Mouse (Mus musculus) MEL (cell line): Measurements from ENCODE around the gene Gm20388. TPM values are rescaled to one million over a fixed set of nuclear protein-coding genes. Genes with fewer than 3 reads are reported as not detected.

ENCODE experiments used
- DNase-seq: peaks from one replicate; pipeline ENCODE4 v3.0.0; 2011; ENCODE audit warnings: low read depth, low spot score
- H3K27ac ChIP-seq: 2 replicates; pipeline ENCODE4 v1.5.1; 2012; ENCODE audit warnings: low read depth, mild to moderate bottlenecking, control low read depth, low read length, moderate library complexity; ENCODE audit not compliant: control insufficient read depth
- H3K27me3 ChIP-seq, 2 experiments: fragments of 150-350 bp in 1 of 2; sonication (generic) in 1 of 2; 2 replicates each; pipeline ENCODE4 v1.6.1; 2012; ENCODE audit warnings: low read length in 2 of 2, mild to moderate bottlenecking in 2 of 2, improper control_type of control experiment in 1 of 2, moderate library complexity in 1 of 2; ENCODE audit not compliant: insufficient read depth in 2 of 2, control insufficient read depth in 1 of 2
- H3K36me3 ChIP-seq, 2 experiments: 2 replicates each; pipeline ENCODE4 v1.6.1; 2012 to 2014; ENCODE audit warnings: low read length in 2 of 2, improper control_type of control experiment in 1 of 2, inconsistent platforms in 1 of 2, mild to moderate bottlenecking in 1 of 2; ENCODE audit not compliant: insufficient read depth in 2 of 2, control insufficient read depth in 1 of 2
- H3K4me1 ChIP-seq, 2 experiments: fragments of 150-350 bp in 1 of 2; sonication (generic) in 1 of 2; 2 replicates each; pipeline ENCODE4 v1.6.1; 2012; ENCODE audit warnings: low read length in 2 of 2, improper control_type of control experiment in 1 of 2, mild to moderate bottlenecking in 1 of 2; ENCODE audit not compliant: insufficient read depth in 2 of 2, control insufficient read depth in 1 of 2
- H3K4me3 ChIP-seq, 2 experiments: fragments of 150-350 bp in 1 of 2; sonication (generic) in 1 of 2; 2 replicates each; pipeline ENCODE4 v1.5.1; 2012; ENCODE audit warnings: low read depth in 2 of 2, low read length in 2 of 2, mild to moderate bottlenecking in 2 of 2, moderate library complexity in 2 of 2, control low read depth in 1 of 2, improper control_type of control experiment in 1 of 2; ENCODE audit not compliant: control insufficient read depth in 1 of 2, insufficient read depth in 1 of 2
- H3K79me2 ChIP-seq: 2 replicates; pipeline ENCODE4 v1.6.1; 2012; ENCODE audit warnings: mild to moderate bottlenecking, low read length, moderate library complexity; ENCODE audit not compliant: control insufficient read depth, poor library complexity, insufficient read depth
- H3K9ac ChIP-seq: 2 replicates; pipeline ENCODE4 v1.6.1; 2012; ENCODE audit warnings: low read depth, mild to moderate bottlenecking, control low read depth, low read length, moderate library complexity; ENCODE audit not compliant: control insufficient read depth, poor library complexity, severe bottlenecking
- H3K9me3 ChIP-seq: fragments of 150-350 bp; sonication (generic); replicated peaks from 2 replicates; pipeline ENCODE4 v1.6.1; 2012; ENCODE audit warnings: mild to moderate bottlenecking, low read length, improper control_type of control experiment, moderate library complexity; ENCODE audit not compliant: insufficient read depth
- BHLHE40 ChIP-seq: IDR thresholded peaks from 2 replicates; pipeline ENCODE4 v1.6.1; 2012; ENCODE audit warnings: low read depth, mild to moderate bottlenecking, inconsistent platforms, low read length, improper control_type of control experiment, borderline replicate concordance
- CHD1 ChIP-seq: IDR thresholded peaks from 2 replicates; pipeline ENCODE4 v1.6.1; 2012; ENCODE audit warnings: low read depth, mild to moderate bottlenecking, inconsistent platforms, low read length, improper control_type of control experiment
- ELF1 ChIP-seq: IDR thresholded peaks from 2 replicates; pipeline ENCODE4 v1.6.1; 2014; ENCODE audit warnings: low read depth, mild to moderate bottlenecking, inconsistent platforms, low read length, improper control_type of control experiment, moderate library complexity
- EP300 ChIP-seq, 2 experiments: IDR thresholded peaks; 2 replicates each; pipeline ENCODE4 v1.6.1; 2011; ENCODE audit warnings: improper control_type of control experiment in 2 of 2, low read length in 2 of 2, low read depth in 1 of 2, mild to moderate bottlenecking in 1 of 2
- KAT2A ChIP-seq: conservative IDR thresholded peaks from 2 replicates; pipeline ENCODE4 v1.6.1; 2012; ENCODE audit warnings: low read depth, low read length, improper control_type of control experiment, inconsistent platforms
- MAFK ChIP-seq: IDR thresholded peaks from 2 replicates; pipeline ENCODE4 v1.6.1; 2011; ENCODE audit warnings: low read depth, mild to moderate bottlenecking, low read length, improper control_type of control experiment, borderline replicate concordance
- MYB ChIP-seq: IDR thresholded peaks from 2 replicates; pipeline ENCODE4 v1.6.1; 2011; ENCODE audit warnings: mild to moderate bottlenecking, low read depth, low read length, improper control_type of control experiment
- POLR2AphosphoS2 ChIP-seq: IDR thresholded peaks from 2 replicates; pipeline ENCODE4 v1.6.1; 2011; ENCODE audit warnings: low read length, improper control_type of control experiment
- POLR2AphosphoS5 ChIP-seq: IDR thresholded peaks from 2 replicates; pipeline ENCODE4 v1.6.1; 2012; ENCODE audit warnings: low read depth, borderline replicate concordance, mild to moderate bottlenecking, inconsistent platforms, low read length, moderate library complexity, mixed read lengths
- RAD21 ChIP-seq: IDR thresholded peaks from 2 replicates; pipeline ENCODE4 v1.6.1; 2011; ENCODE audit warnings: mild to moderate bottlenecking, low read depth, low read length, improper control_type of control experiment
- RCOR1 ChIP-seq: IDR thresholded peaks from 2 replicates; pipeline ENCODE4 v1.6.1; 2012; ENCODE audit warnings: low read depth, mild to moderate bottlenecking, inconsistent platforms, low read length, improper control_type of control experiment
- SIN3A ChIP-seq: IDR thresholded peaks from 2 replicates; pipeline ENCODE4 v1.6.1; 2012; ENCODE audit warnings: low read length, improper control_type of control experiment, inconsistent platforms
- UBTF ChIP-seq: IDR thresholded peaks from 2 replicates; pipeline ENCODE4 v1.6.1; 2012; ENCODE audit warnings: low read depth, mild to moderate bottlenecking, inconsistent platforms, low read length, improper control_type of control experiment, moderate library complexity, borderline replicate concordance; ENCODE audit not compliant: insufficient read depth
- USF1 ChIP-seq: IDR thresholded peaks from 2 replicates; pipeline ENCODE4 v1.6.1; 2014; ENCODE audit warnings: low read depth, mild to moderate bottlenecking, inconsistent platforms, low read length, improper control_type of control experiment, moderate library complexity
- USF2 ChIP-seq, 2 experiments: IDR thresholded peaks; 2 replicates each; pipeline ENCODE4 v1.6.1; 2011 to 2012; ENCODE audit warnings: improper control_type of control experiment in 2 of 2, low read length in 2 of 2, borderline replicate concordance in 1 of 2, inconsistent platforms in 1 of 2, low read depth in 1 of 2, mild to moderate bottlenecking in 1 of 2; ENCODE audit not compliant: insufficient read depth in 1 of 2
- ZKSCAN1 ChIP-seq: IDR thresholded peaks from 2 replicates; pipeline ENCODE4 v1.6.1; 2012; ENCODE audit warnings: low read depth, mild to moderate bottlenecking, inconsistent platforms, low read length, improper control_type of control experiment, moderate library complexity
- ZMIZ1 ChIP-seq: IDR thresholded peaks from 2 replicates; pipeline ENCODE4 v1.6.1; 2012; ENCODE audit warnings: low read depth, mild to moderate bottlenecking, inconsistent platforms, low read length, improper control_type of control experiment, moderate library complexity
- polyA plus RNA-seq, 2 experiments: library from polyadenylated mRNA; stranded (reverse) in 1 of 2; unstranded in 1 of 2; fragments of >175 nt in 1 of 2; fragments of >200 nt in 1 of 2; gene quantifications; 2 replicates each; pipeline versions ENCODE4 v1.2.1 to v1.2.4; 2012; ENCODE audit warnings: low replicate concordance in 2 of 2, low read depth in 1 of 2; ENCODE audit not compliant: insufficient read length in 2 of 2, insufficient read depth in 1 of 2, missing spikeins in 1 of 2
- total RNA-seq: library from RNA; depleted of rRNA; stranded (reverse); fragments of 300-350 nt; gene quantifications from 2 replicates; pipeline ENCODE4 v1.2.3, GENCODE M21; 2012

The Gm20388 gene
- total and polyA plus RNA-seq, 3 experiments = 11.1 to 17.8 TPM; not detected in 1

- Histone ChIP-seq H3K4me1 (peaks cover 10 to 39% of the 10 kb centered on the region in 2 experiments), H3K9ac (no peak overlapping the region), H3K36me3 (peaks cover 0 to 23% of the 10 kb centered on the region in 2 experiments; a peak in 2 of 4 replicates), H3K9me3 (no peaks in the 10 kb centered on the region), H3K27me3 (no peaks in the 10 kb centered on the region), H3K27ac (no peak overlapping the region), H3K79me2 (peaks cover 4% of the 10 kb centered on the region; the same call in 1 of the 2 replicates), H3K4me3 (no peak overlapping the region)
- DNase-seq = no peak
- no peak for TF ChIP-seq KAT2A
- TF ChIP-seq BHLHE40 = no peak
- no peak for TF ChIP-seq MAFK
- no peak for TF ChIP-seq POLR2AphosphoS5
- TF ChIP-seq MYB = no peak
- TF ChIP-seq CHD1 = no peak
- TF ChIP-seq SIN3A = no peak
These were observed 3535.3 kb downstream of the Gm20388 start for GRCm38 (mm10) chr8:123445981-123446380.

DNA sequence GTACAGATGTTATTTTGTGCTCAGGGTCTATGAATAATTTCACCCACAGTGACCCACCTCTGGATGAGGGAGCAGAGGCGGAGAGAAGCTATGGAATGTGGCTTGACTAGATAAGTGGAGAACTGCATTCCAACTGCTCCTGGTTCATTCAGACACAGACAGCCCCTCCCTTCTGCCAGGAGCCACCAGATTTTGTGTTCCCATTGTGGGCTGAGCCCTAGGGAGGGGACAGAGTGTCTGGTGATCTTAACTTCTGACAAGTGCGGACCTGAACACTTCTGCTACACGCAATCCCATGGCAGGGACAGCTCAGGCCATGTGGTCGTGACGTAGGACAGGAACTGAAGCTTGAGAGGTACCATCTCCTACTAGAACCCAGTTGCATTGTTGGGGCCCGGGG is 3536.2 kb downstream of the Gm20388 start:
- Histone ChIP-seq H3K4me3 (no peak overlapping the region), H3K36me3 (peaks cover 0 to 31% of the 10 kb centered on the region in 2 experiments; a peak in 2 of 4 replicates), H3K79me2 (peaks cover 4% of the 10 kb centered on the region; the same call in 1 of the 2 replicates), H3K9ac (no peak overlapping the region), H3K4me1 (peaks cover 18 to 40% of the 10 kb centered on the region in 2 experiments), H3K27ac (no peak overlapping the region), H3K9me3 (no peaks in the 10 kb centered on the region), H3K27me3 (no peaks in the 10 kb centered on the region)
- DNase-seq = no peak
- no peak for TF ChIP-seq ELF1
- no peak for TF ChIP-seq MYB
- TF ChIP-seq BHLHE40 = no peak
- no peak for TF ChIP-seq ZKSCAN1
- TF ChIP-seq RCOR1 = no peak
- no peak for TF ChIP-seq POLR2AphosphoS2
- TF ChIP-seq ZMIZ1 = no peak
- TF ChIP-seq EP300 (IDR thresholded peaks at IDR 0.05; ENCODE audit: low read depth in 1 of 2, low read length in 2 of 2) = no peak
- no peak for TF ChIP-seq UBTF
- TF ChIP-seq RAD21 = no peak
- TF ChIP-seq USF1 = no peak
- no peak for TF ChIP-seq USF2 (IDR thresholded peaks at IDR 0.05; ENCODE audit: borderline replicate concordance in 1 of 2, insufficient read depth in 1 of 2, low read depth in 1 of 2, low read length in 2 of 2)
